Mouse (Mus musculus) erythroid progenitor cell, adult 5-6 weeks (primary cell): ENCODE results near the gene Zcchc14. TPM values are rescaled to one million over a fixed set of nuclear protein-coding genes. Genes with fewer than 3 reads are reported as not detected.
"Not testable (repeated sequence)": the region's sequence is repeated elsewhere in the genome, so short reads cannot be mapped to it uniquely, and the experiment has no call there.

ENCODE experiments used
- ATAC-seq: replicated peaks from 2 replicates; pipeline ENCODE4 v1.8.0; 2016; ENCODE audit warnings: moderate number of reproducible peaks, mild to moderate bottlenecking, moderate TSS enrichment, inconsistent platforms; ENCODE audit not compliant: poor library complexity, low FRiP score, severe bottlenecking
- total RNA-seq, 2 experiments: library from RNA; stranded (forward) in 1 of 2; stranded (reverse) in 1 of 2; fragments of 150-400 nt in 1 of 2; fragments of 186-747, 209-891 nt in 1 of 2; gene quantifications; 2 replicates each; pipeline versions ENCODE4 v1.2.3 to v1.2.4; 2015 to 2017; ENCODE audit warnings: low replicate concordance in 2 of 2

Zcchc14 gene
- total RNA-seq, 2 experiments from 2014 or later, result not detected

- no peak for ATAC-seq
These were observed 20.3 kb downstream of the Zcchc14 start for GRCm38 (mm10) chr8:121632401-121632800.

- no peak for ATAC-seq
These were observed 21.0 kb downstream of the Zcchc14 start for GRCm38 (mm10) chr8:121631645-121632071.

- no peak for ATAC-seq
These were observed 24.0 kb downstream of the Zcchc14 start for GRCm38 (mm10) chr8:121628681-121629080.

DNA sequence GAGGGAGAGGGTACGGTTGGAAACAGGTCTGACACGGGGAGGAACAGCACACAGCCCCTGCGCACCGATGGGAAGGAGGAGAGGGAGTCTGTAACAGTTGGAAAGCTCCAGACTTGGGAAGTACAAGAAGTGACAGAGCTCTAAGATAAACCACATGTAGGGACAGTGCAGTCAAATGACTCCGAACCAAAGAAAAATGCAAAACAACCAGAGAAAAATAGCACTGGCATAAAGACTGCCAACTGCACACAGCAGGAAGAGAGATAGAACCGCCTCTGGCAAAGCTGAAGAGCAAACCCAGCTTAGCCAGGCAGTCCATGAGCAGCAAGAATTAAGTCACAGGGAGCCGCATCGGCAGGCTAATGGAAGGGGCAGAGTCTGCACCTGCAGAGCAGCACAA, 29.7 kb downstream of the Zcchc14 start:
- ATAC-seq, result no peak

DNA sequence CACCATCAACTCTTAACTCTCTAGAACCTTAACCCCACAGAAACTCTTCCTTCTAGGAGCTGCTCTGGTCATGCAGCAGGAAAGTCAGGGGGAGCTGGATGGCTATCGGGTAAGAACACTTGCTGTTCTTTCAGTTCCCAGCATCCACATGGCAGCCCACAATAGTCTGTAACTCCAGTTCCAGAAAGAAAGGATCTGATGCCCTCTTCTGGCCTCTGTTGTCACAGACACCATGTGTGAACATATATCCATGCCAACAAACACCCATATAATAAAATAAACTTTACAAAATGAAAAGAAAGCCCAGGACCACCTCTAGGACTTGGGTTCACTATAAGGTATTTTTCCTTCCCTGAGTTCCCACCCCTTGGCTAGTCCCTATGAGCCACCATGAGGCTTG, 30.8 kb downstream of the Zcchc14 start:
- no peak for ATAC-seq

DNA sequence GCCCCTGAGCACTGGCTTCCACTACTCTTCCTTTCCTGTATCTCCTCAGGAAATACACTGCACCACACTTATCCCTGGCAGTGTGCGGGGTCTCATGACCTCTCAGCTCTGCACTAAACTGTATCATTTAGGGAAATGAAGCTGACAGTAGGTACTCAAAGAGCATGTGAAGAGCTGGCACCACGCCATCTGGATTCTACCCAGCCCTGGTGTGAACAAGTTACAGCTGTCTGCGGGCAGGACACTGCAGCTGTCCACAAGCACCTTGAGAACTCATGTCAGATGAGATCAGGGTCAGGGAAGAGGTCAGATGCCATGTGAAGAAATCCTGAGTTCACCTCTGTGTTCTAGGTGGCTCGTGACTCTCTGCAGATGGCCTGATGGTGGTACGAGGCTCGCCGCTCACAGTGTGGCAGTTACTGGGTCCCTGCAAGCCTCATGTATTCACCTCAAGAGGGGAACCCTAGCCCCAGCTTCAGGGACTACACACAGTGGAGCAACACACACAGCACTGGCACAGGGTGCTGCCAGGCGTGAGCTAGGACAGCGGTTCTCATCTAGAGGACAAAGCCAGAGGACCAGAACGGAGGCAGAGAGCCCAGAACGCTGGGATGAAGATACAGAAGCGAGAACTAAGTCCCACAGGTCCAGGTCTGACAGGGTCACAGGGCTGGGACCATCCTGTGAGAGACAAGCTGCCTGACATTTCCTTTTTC, 31.7 kb downstream of the Zcchc14 start:
- no peak for ATAC-seq

DNA sequence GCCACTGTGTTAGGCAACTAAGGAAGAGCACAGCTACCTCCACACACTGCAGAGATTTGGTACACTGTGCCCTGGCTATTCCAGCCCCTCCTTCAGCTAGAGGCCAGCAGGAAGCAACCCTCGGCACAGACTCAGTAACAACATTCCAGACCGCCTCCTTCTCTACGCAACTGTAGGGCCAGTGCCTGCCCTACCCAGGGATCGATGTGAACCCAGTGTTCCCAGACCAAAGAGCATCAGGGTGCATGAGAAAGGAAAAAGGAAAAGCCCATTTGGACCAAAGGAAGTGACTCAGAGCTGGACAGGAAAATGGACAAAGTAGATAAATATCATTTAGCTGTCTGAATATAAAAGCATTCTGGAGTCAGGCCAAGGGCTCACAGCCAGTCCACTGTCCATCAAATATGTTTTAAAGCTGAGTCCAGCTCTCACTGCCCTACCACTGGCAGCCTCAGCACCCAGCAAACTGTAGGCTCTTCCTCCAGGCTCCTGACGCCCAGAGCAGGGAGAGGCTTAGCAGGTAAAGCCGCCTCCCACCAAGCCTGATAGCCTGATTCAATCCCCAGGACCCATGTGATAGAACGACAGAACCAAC, 33.2 kb downstream of the Zcchc14 start:
- no peak for ATAC-seq

DNA sequence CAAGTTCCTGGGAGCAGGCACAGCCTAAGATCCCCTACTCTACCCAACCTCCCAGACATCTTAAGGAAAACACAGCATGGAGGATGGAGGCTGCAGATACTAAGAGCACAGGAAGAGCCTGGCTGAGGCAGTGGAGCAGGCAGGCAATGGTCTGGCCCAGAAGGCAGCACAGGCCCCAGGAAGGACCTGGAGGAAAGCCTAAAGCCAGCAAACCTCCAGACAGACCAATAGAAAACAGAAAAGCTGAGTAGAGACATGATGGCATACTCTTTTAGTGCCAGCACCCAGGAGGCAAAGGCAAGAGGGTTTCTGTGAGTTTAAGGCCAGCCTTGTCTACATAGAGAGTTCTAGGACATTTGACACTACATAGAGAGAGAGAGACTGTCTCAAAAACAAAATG, 39.3 kb downstream of the Zcchc14 start:
- no peak for ATAC-seq

GRCm38 (mm10) chr8:121609916-121610315, 42.8 kb downstream of the Zcchc14 start:
- ATAC-seq, result no peak

- ATAC-seq, result no peak
These were observed 43.5 kb downstream of the Zcchc14 start for GRCm38 (mm10) chr8:121609251-121609650.

DNA sequence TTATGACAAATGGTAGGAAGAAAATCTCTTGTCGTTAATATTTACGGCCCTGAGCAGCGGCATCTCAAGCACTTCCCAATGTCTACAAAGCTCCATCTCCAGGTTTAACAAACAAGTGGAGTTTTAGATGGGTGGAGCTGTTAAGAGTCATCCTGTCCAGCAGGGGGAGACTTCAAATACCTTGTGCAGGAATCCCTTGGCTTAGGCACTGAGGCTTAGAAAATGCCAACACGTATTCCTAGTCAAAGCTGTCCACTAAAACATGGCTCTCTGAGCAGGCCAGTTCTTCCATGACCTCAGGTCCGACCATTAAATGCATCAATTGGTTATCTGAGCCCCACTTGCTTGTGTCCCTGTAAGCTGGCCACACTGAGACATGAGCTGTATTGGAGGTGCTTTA, 45.0 kb downstream of the Zcchc14 start:
- ATAC-seq, result no peak

- no peak for ATAC-seq
These were observed 48.9 kb downstream of the Zcchc14 start for GRCm38 (mm10) chr8:121603801-121604200.

GRCm38 (mm10) chr8:121602860-121603259, 49.8 kb downstream of the Zcchc14 start:
- peak; percentile 41; the same call in 1 of the 2 replicates for ATAC-seq

GRCm38 (mm10) chr8:121602411-121602810, 50.3 kb downstream of the Zcchc14 start:
- ATAC-seq, result no peak

- ATAC-seq, result no peak
These were observed 52.9 kb downstream of the Zcchc14 start for GRCm38 (mm10) chr8:121599842-121600241.

DNA sequence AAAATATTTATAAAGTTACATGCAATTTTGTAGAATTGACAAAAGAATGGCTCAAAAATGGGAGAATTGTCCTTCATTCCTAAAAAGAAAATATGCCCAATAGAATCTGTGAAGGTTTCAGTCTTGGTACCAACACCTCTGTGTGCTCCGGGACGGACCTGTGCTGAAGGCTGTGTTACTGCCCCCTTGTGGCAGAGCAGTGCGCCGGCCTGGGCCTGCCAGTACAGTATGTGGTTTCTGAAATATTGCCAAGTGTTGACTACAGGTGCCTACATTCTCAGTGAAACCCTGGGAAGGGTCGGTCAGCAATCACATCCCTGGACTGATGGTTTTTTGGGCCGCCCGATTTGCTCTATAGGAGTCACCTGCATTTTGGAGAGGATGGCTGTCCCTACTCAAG, 53.8 kb downstream of the Zcchc14 start:
- ATAC-seq, result peak; percentile 81

- ATAC-seq, result no peak
These were observed 54.5 kb downstream of the Zcchc14 start for GRCm38 (mm10) chr8:121598190-121598589.

GRCm38 (mm10) chr8:121597492-121597891, 55.2 kb downstream of the Zcchc14 start:
- ATAC-seq, result not testable (repeated sequence)

GRCm38 (mm10) chr8:121593983-121594382, 58.7 kb downstream of the Zcchc14 start:
- no peak for ATAC-seq

DNA sequence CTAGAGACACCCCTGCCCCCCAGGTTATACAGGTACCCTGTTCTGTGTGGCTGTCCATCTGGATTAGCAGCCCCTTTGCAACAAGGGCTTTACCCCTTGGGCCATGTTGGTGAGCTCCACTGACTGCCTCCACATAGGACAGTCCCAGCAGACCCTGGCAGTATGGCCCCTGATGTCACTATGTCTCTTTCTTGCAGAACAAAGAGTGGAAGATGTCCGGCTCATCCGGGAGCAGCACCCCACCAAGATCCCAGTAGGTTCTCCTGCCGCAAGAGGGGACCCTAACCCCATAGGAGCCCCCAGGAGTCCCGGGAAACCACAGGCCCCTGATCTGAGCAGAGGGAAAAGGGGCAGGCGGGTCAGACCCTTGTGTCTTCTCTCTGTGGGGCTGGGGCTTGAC, 59.4 kb downstream of the Zcchc14 start:
- no peak for ATAC-seq

DNA sequence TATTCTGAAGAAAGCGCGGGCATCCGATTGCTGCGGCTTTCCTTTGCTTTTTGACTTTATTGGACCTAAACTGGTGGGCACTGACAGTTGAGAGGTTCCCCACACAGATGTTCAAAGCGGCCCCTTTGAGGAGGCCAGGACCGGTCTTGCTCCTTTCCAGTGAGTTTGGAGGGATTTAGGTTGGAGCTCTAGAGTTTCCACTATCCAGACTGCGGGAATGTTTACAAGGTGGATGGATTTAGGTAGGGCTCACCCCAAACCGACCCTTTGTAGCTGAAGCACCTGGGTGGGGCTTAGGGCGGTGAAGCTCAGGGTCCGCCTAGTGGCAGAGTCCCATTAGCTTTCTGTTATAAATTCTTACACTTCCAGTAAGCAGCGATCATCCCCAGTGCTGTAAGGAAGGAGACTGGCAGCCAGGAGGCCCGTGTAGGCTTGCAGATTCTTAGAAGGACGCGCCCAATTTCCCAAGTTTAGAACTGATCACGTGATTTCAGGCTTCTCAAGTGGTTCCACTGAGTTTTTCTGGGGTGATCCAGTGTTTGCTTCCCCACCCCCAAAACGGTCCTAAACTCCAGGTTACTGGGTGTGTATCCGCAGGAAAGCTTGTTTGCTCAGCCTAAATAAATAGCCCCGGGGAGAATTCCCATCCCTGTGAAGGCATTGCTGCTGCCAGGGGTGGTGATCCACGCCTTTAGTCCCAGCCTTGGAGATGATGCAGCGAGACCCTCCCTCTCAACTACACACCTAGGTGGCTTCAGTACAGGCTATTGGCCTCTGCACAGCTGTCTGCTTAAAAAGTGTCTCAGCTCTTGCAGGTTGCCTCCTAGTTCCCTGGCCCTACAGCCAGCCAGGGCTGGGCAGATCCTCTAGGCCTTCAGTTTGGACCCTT, 61.3 kb downstream of the Zcchc14 start:
- peak; percentile 58 for ATAC-seq
